Mouse (Mus musculus) C2C12 (cell line): ENCODE data around the gene Cpn1. TPM values are rescaled to one million over a fixed set of nuclear protein-coding genes. Genes with fewer than 3 reads are reported as not detected.
A peak's percentile ranks its signal among the peaks of the same experiment; 100 is the strongest.

Experiments used
- H3K27me3 ChIP-seq: one replicate; pipeline ENCODE4 v1.6.1; 2011; ENCODE audit not compliant: control insufficient read depth, insufficient read depth, insufficient read length
- H3K36me3 ChIP-seq: one replicate; pipeline ENCODE4 v1.6.1; 2011; ENCODE audit not compliant: control insufficient read depth, insufficient read depth
- H3K4me3 ChIP-seq: one replicate; pipeline ENCODE4 v1.5.1; 2011; ENCODE audit warnings: mild to moderate bottlenecking, control low read depth; ENCODE audit not compliant: poor library complexity, insufficient read depth, severe bottlenecking
- H3K79me2 ChIP-seq: one replicate; pipeline ENCODE4 v1.6.1; 2011; ENCODE audit not compliant: control insufficient read depth, insufficient read depth
- H3K79me3 ChIP-seq: one replicate; pipeline ENCODE4 v1.6.1; 2011; ENCODE audit warnings: low read depth, control low read depth
- H3ac ChIP-seq: one replicate; pipeline ENCODE3; 2011; ENCODE audit warnings: low read depth; ENCODE audit not compliant: control insufficient read depth, insufficient read length
- CEBPB ChIP-seq: IDR thresholded peaks from one replicate; pipeline ENCODE4 v1.6.1; 2011; ENCODE audit warnings: low read depth, mild to moderate bottlenecking, control low read depth, moderate library complexity
- CTCF ChIP-seq: IDR thresholded peaks from one replicate; pipeline ENCODE4 v1.5.1; 2011; ENCODE audit not compliant: control insufficient read depth, insufficient read depth, insufficient read length
- FOSL1 ChIP-seq: IDR thresholded peaks from one replicate; pipeline ENCODE4 v1.8.0; 2011; ENCODE audit warnings: mild to moderate bottlenecking, low read length; ENCODE audit not compliant: poor library complexity, insufficient read depth, severe bottlenecking
- MAX ChIP-seq: IDR thresholded peaks from one replicate; pipeline ENCODE4 v1.6.1; 2011; ENCODE audit warnings: mild to moderate bottlenecking, control low read depth
- MYOD1 ChIP-seq: IDR thresholded peaks from one replicate; pipeline ENCODE4 v1.6.1; 2011; ENCODE audit warnings: low read depth; ENCODE audit not compliant: control insufficient read depth, insufficient read length
- MYOG ChIP-seq: IDR thresholded peaks from one replicate; pipeline ENCODE4 v1.6.1; 2011; ENCODE audit not compliant: control insufficient read depth, insufficient read length; ENCODE audit errors: extremely low read depth
- USF1 ChIP-seq: IDR thresholded peaks from one replicate; pipeline ENCODE4 v1.6.1; 2011; ENCODE audit warnings: low read depth, mild to moderate bottlenecking, control low read depth, moderate library complexity
- polyA plus RNA-seq: library from polyadenylated mRNA; unstranded; fragments of >200 nt; fragmentation: generic; extraction: Trizol; gene quantifications from one replicate; pipeline ENCODE4 v1.2.1, GENCODE M21; 2012; ENCODE audit warnings: missing spikeins

The Cpn1 gene
- polyA plus RNA-seq, 1 experiment, result 0.09 TPM

GRCm38 (mm10) chr19:43930366-43930765 is 56.0 kb downstream of the Cpn1 start:
- Histone ChIP-seq H3K79me3 (peaks cover 7% of the 10 kb centered on the region), H3K27me3 (no peaks in the 10 kb centered on the region), H3ac (no peak overlapping the region), H3K36me3 (no peaks in the 10 kb centered on the region), H3K79me2 (peaks cover 22% of the 10 kb centered on the region), H3K4me3 (no peak overlapping the region)
- TF ChIP-seq USF1 (peak; percentile 49), MYOD1 (no peak)

- TF ChIP-seq MYOD1 (no peak), MYOG (no peak), CTCF (no peak), FOSL1 (no peak), USF1 (no peak), MAX (no peak), CEBPB (no peak)
- H3K27me3 ChIP-seq, result no peaks in the 10 kb centered on the region
- peaks cover 7% of the 10 kb centered on the region for H3K79me3 ChIP-seq
- peaks cover 24% of the 10 kb centered on the region for H3K79me2 ChIP-seq
- H3ac ChIP-seq, result no peak overlapping the region
- H3K4me3 ChIP-seq, result no peak overlapping the region
- no peaks in the 10 kb centered on the region for H3K36me3 ChIP-seq
Observed at GRCm38 (mm10) chr19:43929869-43930268, 56.5 kb downstream of the Cpn1 start.

GRCm38 (mm10) chr19:43927967-43928366 is 58.4 kb downstream of the Cpn1 start:
- Histone ChIP-seq H3K79me2 (peaks cover 24% of the 10 kb centered on the region), H3K79me3 (peaks cover 7% of the 10 kb centered on the region), H3K27me3 (no peaks in the 10 kb centered on the region), H3ac (no peak overlapping the region), H3K4me3 (no peak overlapping the region), H3K36me3 (no peaks in the 10 kb centered on the region)
- TF ChIP-seq MAX (no peak), MYOG (no peak), MYOD1 (no peak), CTCF (no peak), CEBPB (no peak), USF1 (no peak)

- TF ChIP-seq CTCF, result no peak
- no peak for TF ChIP-seq FOSL1
- no peak for TF ChIP-seq CEBPB
- TF ChIP-seq MAX, result no peak
- TF ChIP-seq USF1, result no peak
- no peak for TF ChIP-seq MYOG
- TF ChIP-seq MYOD1, result no peak
- no peak overlapping the region for H3K4me3 ChIP-seq
- H3ac ChIP-seq, result no peak overlapping the region
- peaks cover 24% of the 10 kb centered on the region for H3K79me2 ChIP-seq
- peaks cover 7% of the 10 kb centered on the region for H3K79me3 ChIP-seq
- H3K27me3 ChIP-seq, result no peaks in the 10 kb centered on the region
- no peaks in the 10 kb centered on the region for H3K36me3 ChIP-seq
Observed at GRCm38 (mm10) chr19:43927057-43927456, 59.3 kb downstream of the Cpn1 start.

GRCm38 (mm10) chr19:43926141-43926987 is 60.0 kb downstream of the Cpn1 start:
- H3K36me3 ChIP-seq, result no peaks in the 10 kb centered on the region
- peak; percentile 37 for TF ChIP-seq MYOD1
- no peak for TF ChIP-seq USF1
- no peak for TF ChIP-seq FOSL1
- peaks cover 6% of the 10 kb centered on the region for H3K79me3 ChIP-seq
- H3K4me3 ChIP-seq, result no peak overlapping the region
- H3K79me2 ChIP-seq, result peaks cover 18% of the 10 kb centered on the region
- no peak overlapping the region for H3ac ChIP-seq
- H3K27me3 ChIP-seq, result no peaks in the 10 kb centered on the region

GRCm38 (mm10) chr19:43924361-43924760 is 62.0 kb downstream of the Cpn1 start:
- H3K79me3 ChIP-seq, result peaks cover 2% of the 10 kb centered on the region
- H3K79me2 ChIP-seq, result peaks cover 15% of the 10 kb centered on the region
- no peak overlapping the region for H3K4me3 ChIP-seq

More at GRCm38 (mm10) chr19:43924361-43924760, 62.0 kb downstream of the Cpn1 start:
- no peaks in the 10 kb centered on the region for H3K27me3 ChIP-seq
- H3ac ChIP-seq, result no peak overlapping the region
- H3K36me3 ChIP-seq, result no peaks in the 10 kb centered on the region
- TF ChIP-seq MAX, result no peak
- TF ChIP-seq CTCF, result no peak
- TF ChIP-seq USF1, result no peak
- no peak for TF ChIP-seq MYOD1
- no peak for TF ChIP-seq CEBPB
- TF ChIP-seq FOSL1, result no peak
- TF ChIP-seq MYOG, result no peak
